Mouse (Mus musculus) heart, embryonic 12.5 days (tissue): Measurements from ENCODE around the gene Gabrb3. TPM values are rescaled to one million over a fixed set of nuclear protein-coding genes. Genes with fewer than 3 reads are reported as not detected.
A peak's percentile ranks its signal among the peaks of the same experiment; 100 is the strongest.

ENCODE experiments used
- ATAC-seq: fragments of 200-750 bp; cut with Nextera tagmentation; 2 replicates; pipeline ENCODE4 v1.8.0; 2017; ENCODE audit warnings: moderate TSS enrichment, moderate library complexity; ENCODE audit not compliant: insufficient number of reproducible peaks, low FRiP score
- H3K27ac ChIP-seq: fragments of 300-500 bp; sonication (generic); 2 replicates; pipeline ENCODE4 v1.5.1; 2016; ENCODE audit warnings: mild to moderate bottlenecking, moderate library complexity; ENCODE audit not compliant: poor library complexity, severe bottlenecking
- H3K27me3 ChIP-seq: fragments of 300-500 bp; sonication (generic); replicated peaks from 2 replicates; pipeline ENCODE4 v1.6.1; 2016; ENCODE audit warnings: mild to moderate bottlenecking, moderate library complexity
- H3K36me3 ChIP-seq: fragments of 300-500 bp; sonication (generic); 2 replicates; pipeline ENCODE4 v1.6.1; 2016; ENCODE audit warnings: mild to moderate bottlenecking, moderate library complexity
- H3K4me1 ChIP-seq: fragments of 300-500 bp; sonication (generic); replicated peaks from 2 replicates; pipeline ENCODE4 v1.6.1; 2016; ENCODE audit warnings: mild to moderate bottlenecking
- H3K4me2 ChIP-seq: fragments of 300-500 bp; sonication (generic); 2 replicates; pipeline ENCODE4 v1.6.1; 2016; ENCODE audit warnings: mild to moderate bottlenecking, moderate library complexity
- H3K4me3 ChIP-seq: fragments of 300-500 bp; sonication (generic); 2 replicates; pipeline ENCODE4 v1.5.1; 2016; ENCODE audit warnings: mild to moderate bottlenecking
- H3K9ac ChIP-seq: fragments of 300-500 bp; sonication (generic); 2 replicates; pipeline ENCODE4 v1.6.1; 2016; ENCODE audit warnings: mild to moderate bottlenecking, moderate library complexity
- H3K9me3 ChIP-seq: fragments of 300-500 bp; sonication (generic); replicated peaks from 2 replicates; pipeline ENCODE4 v1.6.1; 2016; ENCODE audit warnings: mild to moderate bottlenecking, moderate library complexity
- WGBS: fragments of 180-500 bp; shearing (Covaris S2); methylation state at CpG from one replicate; pipeline ENCODE4 v1.1.7; 2016; 5-methylcytosine and 5-hydroxymethylcytosine counted together
- polyA plus RNA-seq: library from polyadenylated mRNA; unstranded; fragments of >200 nt; fragmentation: Nextera tagmentation; extraction: Ambion mirVana; gene quantifications from 2 replicates; pipeline ENCODE4 v1.2.1, GENCODE M21; 2016

Gene Gabrb3
- polyA plus RNA-seq, 1 experiment from 2014 or later = 3.7 TPM

DNA sequence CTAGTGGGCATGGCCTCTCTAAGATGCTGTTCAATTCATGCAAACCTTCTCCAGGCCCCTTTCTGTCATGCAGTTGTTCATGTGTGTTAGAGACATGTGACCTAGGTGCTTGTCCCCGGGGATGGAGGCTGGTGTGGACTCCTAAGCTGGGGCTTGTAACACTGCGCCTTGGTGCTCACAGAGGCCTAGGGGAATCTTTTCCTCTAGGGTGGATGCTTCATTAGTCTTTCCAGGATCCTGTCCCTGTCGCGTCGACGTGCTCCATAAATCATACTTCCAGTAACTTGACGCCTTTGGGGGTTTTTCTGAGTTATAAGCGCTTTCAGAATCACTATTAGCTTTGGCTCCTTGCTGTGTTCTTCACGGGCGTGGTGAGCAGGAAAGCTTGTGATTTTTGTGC lies 113.2 kb downstream of the Gabrb3 start:
- no peaks in the 10 kb centered on the region for H3K27me3 ChIP-seq
- no peak for ATAC-seq
- 78% methylated on average over 10 of the region's 10 CpGs for WGBS
- H3K36me3 ChIP-seq = no peaks in the 10 kb centered on the region
- H3K9ac ChIP-seq = no peak overlapping the region
- no peaks in the 10 kb centered on the region for H3K4me1 ChIP-seq
- H3K27ac ChIP-seq = no peak overlapping the region
- no peaks in the 10 kb centered on the region for H3K9me3 ChIP-seq
- H3K4me3 ChIP-seq = no peak overlapping the region
- H3K4me2 ChIP-seq = no peak overlapping the region

DNA sequence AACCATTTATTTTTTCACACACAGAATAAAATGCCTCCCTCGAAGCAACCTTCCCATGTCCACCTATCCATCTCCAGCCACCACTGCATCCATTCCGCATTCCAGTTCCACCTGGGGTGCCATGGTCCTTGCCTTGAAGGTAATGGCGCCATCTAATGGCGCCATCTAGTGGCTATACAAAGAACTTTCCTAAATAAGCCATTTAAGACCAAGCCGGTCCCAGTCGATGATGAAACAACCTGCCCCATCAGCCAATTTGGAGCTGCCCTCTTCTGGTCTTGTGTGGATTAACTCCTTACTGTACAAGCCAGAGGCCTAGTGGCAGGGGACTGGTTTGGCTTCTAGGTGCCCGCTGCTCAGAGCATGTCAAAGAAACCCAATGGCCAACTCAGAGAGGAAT lies 119.1 kb downstream of the Gabrb3 start:
- Histone ChIP-seq H3K27me3 (no peaks in the 10 kb centered on the region), H3K9me3 (no peaks in the 10 kb centered on the region), H3K27ac (no peak overlapping the region), H3K4me1 (no peaks in the 10 kb centered on the region), H3K4me2 (no peak overlapping the region), H3K9ac (no peak overlapping the region), H3K4me3 (no peak overlapping the region), H3K36me3 (no peaks in the 10 kb centered on the region)
- WGBS = 19% methylated on average over 7 of the region's 7 CpGs
- no peak for ATAC-seq

- Histone ChIP-seq H3K36me3 (no peaks in the 10 kb centered on the region), H3K4me1 (no peaks in the 10 kb centered on the region), H3K4me2 (no peak overlapping the region), H3K9ac (no peak overlapping the region), H3K9me3 (no peaks in the 10 kb centered on the region), H3K4me3 (no peak overlapping the region), H3K27me3 (no peaks in the 10 kb centered on the region), H3K27ac (no peak overlapping the region)
- 49% methylated on average over 3 of the region's 3 CpGs for WGBS
- no peak for ATAC-seq
Observed at GRCm38 (mm10) chr7:57560732-57561436, 141.4 kb downstream of the Gabrb3 start.

GRCm38 (mm10) chr7:57564403-57564802 lies 144.9 kb downstream of the Gabrb3 start:
- no peaks in the 10 kb centered on the region for H3K4me1 ChIP-seq
- WGBS = 86% methylated on average over 12 of the region's 12 CpGs
- H3K9me3 ChIP-seq = no peaks in the 10 kb centered on the region
- H3K9ac ChIP-seq = no peak overlapping the region
- no peaks in the 10 kb centered on the region for H3K36me3 ChIP-seq
- H3K27me3 ChIP-seq = no peaks in the 10 kb centered on the region
- no peak overlapping the region for H3K27ac ChIP-seq
- H3K4me3 ChIP-seq = no peak overlapping the region
- H3K4me2 ChIP-seq = no peak overlapping the region
- ATAC-seq = no peak

DNA sequence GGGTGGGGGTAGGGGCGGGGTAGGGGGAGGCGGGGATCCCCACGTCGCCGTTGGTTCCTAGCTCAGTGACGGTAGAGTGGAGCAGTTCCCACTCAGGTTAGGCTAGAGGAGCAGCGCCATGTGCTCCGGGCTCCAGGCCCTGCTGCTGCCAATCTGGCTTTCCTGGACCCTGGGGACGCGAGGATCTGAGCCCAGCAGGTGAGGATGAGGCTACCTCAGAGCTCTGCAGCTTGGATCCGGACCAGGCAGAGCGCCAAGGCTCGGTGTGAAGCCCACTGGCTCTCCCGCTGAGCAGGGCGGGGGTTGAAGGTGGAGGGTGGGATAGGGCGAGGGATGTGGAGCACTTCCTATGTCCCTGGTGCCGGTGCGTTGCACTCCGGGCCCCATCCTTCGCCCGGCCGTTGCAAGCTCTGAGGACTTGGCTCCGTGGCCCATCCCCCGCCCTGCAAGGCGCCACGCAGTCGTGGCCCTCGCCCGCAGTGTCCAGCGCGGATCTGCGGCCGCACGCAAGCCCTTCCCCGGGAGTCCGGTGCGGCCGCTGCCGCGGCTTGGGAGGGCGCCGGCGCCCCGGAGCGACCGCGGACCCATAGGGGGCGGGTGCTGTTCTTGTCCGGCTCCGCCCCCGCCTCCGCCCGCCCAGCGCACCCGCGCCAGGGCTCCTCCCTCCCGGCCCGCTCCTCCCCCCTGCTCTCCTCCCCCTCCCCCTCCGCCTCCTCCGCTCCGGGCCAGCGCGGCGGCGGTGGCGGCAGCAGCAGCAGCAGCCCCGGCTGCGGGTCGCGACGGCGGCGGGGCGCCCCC lies 171.2 kb downstream of the Gabrb3 start:
- peak overlapping the region; percentile 85 for H3K4me2 ChIP-seq
- no peaks in the 10 kb centered on the region for H3K36me3 ChIP-seq
- H3K4me1 ChIP-seq = peaks cover 13% of the 10 kb centered on the region
- H3K4me3 ChIP-seq = peak overlapping the region; percentile 67
- peaks cover 32% of the 10 kb centered on the region for H3K27me3 ChIP-seq
- no peaks in the 10 kb centered on the region for H3K9me3 ChIP-seq
- no peak overlapping the region for H3K27ac ChIP-seq
- WGBS = under 1% methylated on average over 64 of the region's 74 CpGs
- peak overlapping the region; percentile 65 for H3K9ac ChIP-seq
- ATAC-seq = peak; percentile 92

DNA sequence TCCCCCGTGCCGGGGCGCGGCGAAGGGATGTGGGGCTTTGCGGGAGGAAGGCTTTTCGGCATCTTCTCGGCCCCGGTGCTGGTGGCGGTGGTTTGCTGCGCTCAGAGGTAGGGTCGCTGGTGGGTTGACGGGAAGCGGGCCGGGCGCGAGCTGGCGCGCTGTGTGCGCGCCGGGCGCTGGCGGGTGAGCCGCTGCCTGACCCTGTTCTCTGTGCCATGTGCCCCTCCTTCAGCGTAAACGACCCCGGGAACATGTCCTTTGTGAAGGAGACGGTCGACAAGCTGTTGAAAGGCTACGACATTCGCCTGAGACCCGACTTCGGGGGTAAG lies 171.7 kb downstream of the Gabrb3 start:
- Histone ChIP-seq H3K27me3 (peaks cover 32% of the 10 kb centered on the region), H3K27ac (no peak overlapping the region), H3K9me3 (no peaks in the 10 kb centered on the region), H3K4me3 (peak overlapping the region; percentile 67), H3K9ac (peak overlapping the region; percentile 65), H3K36me3 (no peaks in the 10 kb centered on the region), H3K4me1 (peaks cover 13% of the 10 kb centered on the region), H3K4me2 (peak overlapping the region; percentile 85)
- ATAC-seq = peak; percentile 71
- WGBS = under 1% methylated on average over 31 of the region's 34 CpGs

DNA sequence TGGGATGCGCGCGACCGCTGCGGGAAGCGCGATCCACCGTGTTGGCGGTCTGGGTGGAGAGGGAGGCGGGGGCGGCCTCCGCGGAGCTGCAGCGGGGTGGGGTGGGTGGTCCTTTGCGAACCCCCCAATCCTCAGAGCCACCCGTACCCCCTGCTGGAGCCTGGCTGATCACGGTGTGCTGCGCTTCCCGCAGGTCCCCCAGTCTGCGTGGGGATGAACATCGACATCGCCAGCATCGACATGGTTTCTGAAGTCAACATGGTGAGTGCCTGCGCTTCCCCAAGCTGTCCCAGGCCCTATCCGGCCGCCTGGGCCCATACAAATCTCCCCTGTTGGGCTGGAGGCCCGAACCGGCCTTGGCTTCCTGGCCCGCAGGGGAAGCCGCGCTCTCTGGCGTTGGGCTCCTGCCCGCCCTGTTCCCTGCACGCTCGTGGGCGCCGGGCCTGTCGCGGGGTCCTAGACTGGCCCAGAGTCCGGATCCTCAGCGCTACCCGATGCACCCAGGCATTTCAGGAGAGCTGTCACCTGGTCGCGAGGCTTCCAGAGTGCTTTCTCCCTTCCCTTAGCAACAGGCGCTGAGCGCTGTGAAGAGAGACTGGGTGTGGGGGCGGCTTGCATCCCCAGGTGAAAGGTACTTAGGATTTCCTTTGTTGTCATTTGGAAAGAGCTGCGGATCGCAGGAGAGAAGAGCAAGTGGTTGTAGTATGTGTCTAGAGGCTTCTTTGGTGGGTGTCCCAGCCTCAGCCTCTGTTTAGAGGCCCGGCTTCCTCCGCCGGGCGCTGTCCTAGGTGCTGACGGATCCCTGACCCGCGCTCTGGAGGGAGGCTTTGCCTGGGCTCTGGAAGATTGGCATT lies 172.3 kb downstream of the Gabrb3 start:
- Histone ChIP-seq H3K9ac (peak overlapping the region; percentile 65), H3K27me3 (peaks cover 32% of the 10 kb centered on the region), H3K4me2 (peak overlapping the region; percentile 85), H3K36me3 (no peaks in the 10 kb centered on the region), H3K4me1 (peaks cover 13% of the 10 kb centered on the region), H3K27ac (no peak overlapping the region), H3K4me3 (peak overlapping the region; percentile 67), H3K9me3 (no peaks in the 10 kb centered on the region)
- WGBS = under 1% methylated on average over 56 of the region's 56 CpGs
- peak; percentile 49; the same call in 1 of the 2 replicates for ATAC-seq

GRCm38 (mm10) chr7:57597341-57597740 lies 177.8 kb downstream of the Gabrb3 start:
- Histone ChIP-seq H3K4me2 (no peak overlapping the region), H3K4me3 (no peak overlapping the region), H3K27ac (no peak overlapping the region), H3K9ac (no peak overlapping the region), H3K9me3 (no peaks in the 10 kb centered on the region), H3K27me3 (no peaks in the 10 kb centered on the region), H3K4me1 (no peaks in the 10 kb centered on the region), H3K36me3 (no peaks in the 10 kb centered on the region)
- ATAC-seq = no peak
- WGBS = 61% methylated on average over 5 of the region's 5 CpGs

- WGBS = 48% methylated on average over 3 of the region's 3 CpGs
- H3K36me3 ChIP-seq = no peaks in the 10 kb centered on the region
- no peaks in the 10 kb centered on the region for H3K9me3 ChIP-seq
- H3K27me3 ChIP-seq = no peaks in the 10 kb centered on the region
- no peak overlapping the region for H3K27ac ChIP-seq
- no peak overlapping the region for H3K9ac ChIP-seq
- no peaks in the 10 kb centered on the region for H3K4me1 ChIP-seq
- ATAC-seq = no peak
- H3K4me3 ChIP-seq = no peak overlapping the region
- H3K4me2 ChIP-seq = no peak overlapping the region
Observed at GRCm38 (mm10) chr7:57618697-57619096, 199.2 kb downstream of the Gabrb3 start.

DNA sequence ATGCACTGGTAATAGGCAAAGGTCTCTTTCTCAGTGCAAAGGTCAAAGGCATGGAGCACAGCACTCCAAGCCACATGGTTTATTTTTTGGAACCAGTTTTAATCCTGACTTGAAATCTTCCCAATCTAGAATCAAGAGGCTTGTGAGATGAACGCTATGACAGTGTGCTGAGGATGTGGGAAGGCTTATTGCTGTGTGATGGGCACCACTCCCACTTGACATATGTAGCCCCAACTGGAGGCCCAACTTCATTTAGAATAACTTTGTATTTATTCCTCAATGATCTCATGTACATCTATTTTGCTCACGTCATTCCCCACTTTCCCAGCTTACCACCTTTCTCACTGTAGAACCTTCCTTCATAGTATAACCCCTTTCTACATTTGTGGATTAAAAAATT lies 200.5 kb downstream of the Gabrb3 start:
- Histone ChIP-seq H3K9me3 (no peaks in the 10 kb centered on the region), H3K4me2 (no peak overlapping the region), H3K9ac (no peak overlapping the region), H3K36me3 (no peaks in the 10 kb centered on the region), H3K4me3 (no peak overlapping the region), H3K4me1 (no peaks in the 10 kb centered on the region), H3K27me3 (no peaks in the 10 kb centered on the region), H3K27ac (no peak overlapping the region)
- WGBS = 76% methylated on average over 2 of the region's 2 CpGs
- no peak for ATAC-seq

- H3K27me3 ChIP-seq = no peaks in the 10 kb centered on the region
- H3K9ac ChIP-seq = no peak overlapping the region
- H3K27ac ChIP-seq = no peak overlapping the region
- no peak overlapping the region for H3K4me2 ChIP-seq
- no peak for ATAC-seq
- no peaks in the 10 kb centered on the region for H3K36me3 ChIP-seq
- no peak overlapping the region for H3K4me3 ChIP-seq
- no peaks in the 10 kb centered on the region for H3K4me1 ChIP-seq
- no peaks in the 10 kb centered on the region for H3K9me3 ChIP-seq
- WGBS = 51% methylated on average over 4 of the region's 4 CpGs
Observed at GRCm38 (mm10) chr7:57623718-57624117, 204.2 kb downstream of the Gabrb3 start.
